24 mouse cellular contexts compared by ENCODE assay signal in the genomic region with DNA sequence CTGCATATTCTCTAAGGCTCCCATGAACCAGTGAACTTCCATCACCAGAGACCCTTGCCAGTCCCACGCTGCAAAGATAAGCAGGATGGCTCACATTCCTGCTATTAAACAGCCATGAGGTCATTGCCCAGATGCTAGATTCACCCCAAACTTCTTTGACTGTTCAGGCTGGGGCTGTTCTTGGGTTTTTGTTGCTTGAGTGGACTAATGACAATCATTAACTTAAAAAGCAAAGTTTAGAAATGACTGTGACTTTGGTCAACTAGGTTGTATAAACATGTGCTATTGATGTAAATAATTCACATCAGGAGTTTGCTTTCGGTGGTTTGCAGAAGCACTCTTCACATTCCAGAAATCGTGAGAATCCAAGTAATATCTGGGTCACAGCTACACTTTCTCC. TPM values are rescaled to one million over a fixed set of nuclear protein-coding genes. Genes with fewer than 3 reads are reported as not detected.
A peak's percentile ranks its signal among the peaks of the same experiment; 100 is the strongest.
DNase-seq lines count a peak whose midpoint lies in the region; TF ChIP-seq lines count a peak whose summit lies in the region.
"Had no signal": no experiment of that assay in that cellular context is flagged by ENCODE, and none has a peak within 500 bp of the region (broad histone marks: within the 10 kb centered on the region; RNA-seq: fewer than 3 reads in every experiment).

No protein-coding gene starts in this region.

- peak; percentile 48 for DNase-seq in heart, adult 11 months
- DNase-seq in heart, postnatal 10 days, result no peak
- peak; percentile 46 for DNase-seq in kidney, adult 9 months
- no peak for DNase-seq in kidney, postnatal 4 days
- DNase-seq in left cerebral cortex, adult 2 months (ENCODE audit: extremely low spot score in 1 of 2, low spot score in 2 of 2), result no peak
- no peak for DNase-seq in left cerebral cortex, adult 8-10 months (ENCODE audit: low spot score in 2 of 2)
- peak; percentile 34 for DNase-seq in yolk sac, embryonic 10.5 days (ENCODE audit: low spot score)
- DNase-seq: adrenal gland, postnatal 36 days; cerebellum, adult 9-10 months; gastrocnemius, postnatal 10 days; layer of hippocampus, adult 9-11 months; left cerebral cortex, postnatal 4 days; lung, embryonic 14.5 days; lung, postnatal 36 days; thymus, postnatal 25 days had no signal

- no peak for TF ChIP-seq CTCF in left cerebral cortex, adult 2 months (IDR thresholded peaks at IDR 0.05)

- H3K4me3 ChIP-seq in left cerebral cortex, adult 2 months, result no peak overlapping the region
- H3K4me3 ChIP-seq: embryonic facial prominence, embryonic 10.5 days; forebrain, embryonic 10.5 days; heart, embryonic 15.5 days; hindbrain, embryonic 10.5 days; limb, embryonic 15.5 days; megakaryocyte, embryonic 14.5 days; midbrain, embryonic 13.5 days; stomach, embryonic 15.5 days had no signal

- intact Hi-C loops in heart, postnatal 10 days (cut with DNase I), result loop anchor here (5.0 kb wide), 1 partner anchor 37 kb away; the partner anchor contains the start of gene Sept7
- intact Hi-C loops in left cerebral cortex, adult 2 months (cut with DNase I), result no loop called here

- H3K27ac ChIP-seq in left cerebral cortex, adult 2 months, result peak overlapping the region; percentile 61
- H3K27ac ChIP-seq: embryonic facial prominence, embryonic 10.5 days; forebrain, embryonic 10.5 days; heart, embryonic 15.5 days; hindbrain, embryonic 10.5 days; hindbrain, postnatal 0 days; limb, embryonic 15.5 days; midbrain, embryonic 13.5 days; stomach, embryonic 15.5 days had no signal

RNA-seq across cellular contexts. Expression of gene Sept7, which starts 36.8 kb away (rescaled TPM):
- 100 to 1,000 TPM; 162 to 187 TPM for total RNA-seq in heart, postnatal 10 days (2021)
- total RNA-seq in left cerebral cortex, adult 2 months (2021), result 100 to 1,000 TPM; 349 to 384 TPM
- total RNA-seq in left cerebral cortex, adult 8-10 months (2022), result 100 to 1,000 TPM; 367 to 384 (median 373) TPM

Comparison
In these comparisons a context has a peak if more than half of its experiments do, and no peak if none do; other contexts are left out.
1. DNase-seq: peak in heart, adult 11 months (single experiment), kidney, adult 9 months (single experiment) and yolk sac, embryonic 10.5 days (single experiment); none in heart, postnatal 10 days (0 of 2), kidney, postnatal 4 days (0 of 2), left cerebral cortex, adult 2 months (0 of 2) and left cerebral cortex, adult 8-10 months (0 of 2).